Mouse (Mus musculus) midbrain, embryonic 12.5 days (tissue): Measurements from ENCODE around the gene Ugt1a6a. TPM values are rescaled to one million over a fixed set of nuclear protein-coding genes. Genes with fewer than 3 reads are reported as not detected.
"Not testable (repeated sequence)": the region's sequence is repeated elsewhere in the genome, so short reads cannot be mapped to it uniquely, and the experiment has no call there.

Experiments
- ATAC-seq: fragments of 200-750 bp; cut with Nextera tagmentation; 2 replicates; pipeline ENCODE4 v1.8.0; 2017; ENCODE audit warnings: low read depth, moderate TSS enrichment, moderate library complexity; ENCODE audit not compliant: low FRiP score
- H3K27ac ChIP-seq: fragments of 300-500 bp; sonication (generic); replicated peaks from 2 replicates; pipeline ENCODE4 v1.5.1; 2016; ENCODE audit warnings: mild to moderate bottlenecking
- H3K27me3 ChIP-seq: fragments of 300-500 bp; sonication (generic); 2 replicates; pipeline ENCODE4 v1.6.1; 2016; ENCODE audit warnings: mild to moderate bottlenecking
- H3K36me3 ChIP-seq: fragments of 300-500 bp; sonication (generic); 2 replicates; pipeline ENCODE4 v1.6.1; 2016
- H3K4me1 ChIP-seq: fragments of 300-500 bp; sonication (generic); 2 replicates; pipeline ENCODE4 v1.6.1; 2016
- H3K4me2 ChIP-seq: fragments of 300-500 bp; sonication (generic); replicated peaks from 2 replicates; pipeline ENCODE4 v1.6.1; 2016; ENCODE audit warnings: mild to moderate bottlenecking, moderate library complexity
- H3K4me3 ChIP-seq: fragments of 300-500 bp; sonication (generic); 2 replicates; pipeline ENCODE4 v1.5.1; 2016; ENCODE audit warnings: mild to moderate bottlenecking
- H3K9ac ChIP-seq: fragments of 300-500 bp; sonication (generic); replicated peaks from 2 replicates; pipeline ENCODE4 v1.6.1; 2016; ENCODE audit warnings: mild to moderate bottlenecking, moderate library complexity
- H3K9me3 ChIP-seq: fragments of 300-500 bp; sonication (generic); 2 replicates; pipeline ENCODE4 v1.6.1; 2016; ENCODE audit warnings: mild to moderate bottlenecking
- WGBS: fragments of 180-500 bp; shearing (Covaris S2); methylation state at CpG from one replicate; pipeline ENCODE4 v1.1.7; 2016; 5-methylcytosine and 5-hydroxymethylcytosine counted together
- polyA plus RNA-seq: library from polyadenylated mRNA; unstranded; fragments of >200 nt; fragmentation: Nextera tagmentation; extraction: Ambion mirVana; gene quantifications from 2 replicates; pipeline ENCODE4 v1.2.1, GENCODE M21; 2016

The Ugt1a6a gene
- polyA plus RNA-seq, 1 experiment from 2014 or later, result 0.61 TPM

GRCm38 (mm10) chr1:88109027-88109557, 25.5 kb upstream of the Ugt1a6a start:
- 90% methylated on average over 2 of the region's 2 CpGs for WGBS
- not testable (repeated sequence) for H3K9ac ChIP-seq, H3K4me3 ChIP-seq, ATAC-seq, H3K4me1 ChIP-seq, H3K9me3 ChIP-seq, H3K27ac ChIP-seq, H3K36me3 ChIP-seq, H3K4me2 ChIP-seq, H3K27me3 ChIP-seq

DNA sequence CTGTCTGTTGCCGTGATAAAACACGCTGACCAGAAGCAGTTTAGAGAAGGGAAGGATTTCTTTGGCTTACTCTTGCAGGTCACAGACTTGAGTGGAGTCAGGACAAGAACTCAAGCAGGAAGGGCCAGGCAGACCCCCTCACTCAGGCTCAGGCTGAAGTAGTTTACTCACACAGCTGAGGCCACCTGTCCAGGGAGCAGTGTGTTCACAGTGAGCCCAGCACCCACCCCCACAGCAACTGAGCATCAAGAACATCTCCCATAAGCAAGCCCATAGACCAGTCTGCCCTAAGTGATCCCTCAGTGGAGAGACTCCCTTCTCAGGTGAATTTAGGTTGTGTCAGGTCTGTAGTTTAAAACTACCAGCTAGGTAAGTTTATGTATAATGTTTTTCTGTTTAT, 25.0 kb upstream of the Ugt1a6a start:
- 87% methylated on average over 2 of the region's 2 CpGs for WGBS
- H3K9me3 ChIP-seq, result not testable (repeated sequence)

GRCm38 (mm10) chr1:88112769-88113168, 21.8 kb upstream of the Ugt1a6a start:
- H3K9me3 ChIP-seq, H3K4me2 ChIP-seq, H3K27me3 ChIP-seq, H3K4me3 ChIP-seq, H3K27ac ChIP-seq, H3K36me3 ChIP-seq, H3K4me1 ChIP-seq, H3K9ac ChIP-seq, ATAC-seq: not testable (repeated sequence)
- WGBS, result 94% methylated on average over 6 of the region's 6 CpGs

More for the DNA sequence above, 25.0 kb upstream of the Ugt1a6a start:
- not testable (repeated sequence) for H3K4me1 ChIP-seq, H3K27ac ChIP-seq, H3K4me2 ChIP-seq, H3K36me3 ChIP-seq, H3K9ac ChIP-seq, H3K27me3 ChIP-seq, ATAC-seq, H3K4me3 ChIP-seq

- H3K4me2 ChIP-seq, H3K9ac ChIP-seq, H3K4me1 ChIP-seq, H3K27me3 ChIP-seq, ATAC-seq, H3K4me3 ChIP-seq, H3K27ac ChIP-seq, H3K9me3 ChIP-seq, H3K36me3 ChIP-seq: not testable (repeated sequence)
- 21% methylated on average over 4 of the region's 4 CpGs for WGBS
Measured at GRCm38 (mm10) chr1:88120550-88120949, 14.1 kb upstream of the Ugt1a6a start.

DNA sequence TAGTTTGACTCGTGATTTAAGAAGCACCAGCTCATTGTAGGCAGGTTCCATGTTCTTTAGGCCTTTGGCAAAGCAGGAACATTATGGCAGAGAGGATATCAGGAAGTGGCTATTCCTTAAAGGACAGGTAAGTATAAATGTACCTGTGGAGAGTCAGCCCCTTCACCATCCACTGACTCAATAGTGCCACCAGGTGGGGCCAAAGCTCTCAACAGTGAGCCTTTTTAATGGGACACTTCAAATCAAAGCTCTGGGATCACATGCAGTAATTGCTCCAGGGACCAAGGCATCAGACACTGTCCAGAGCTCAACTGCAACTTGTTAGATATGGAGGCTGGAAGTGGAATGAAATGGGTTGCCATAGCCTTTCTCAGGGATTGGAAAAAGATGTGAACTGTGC, 13.1 kb upstream of the Ugt1a6a start:
- not testable (repeated sequence) for H3K27me3 ChIP-seq, H3K4me3 ChIP-seq, H3K4me2 ChIP-seq, H3K4me1 ChIP-seq, H3K36me3 ChIP-seq, H3K9ac ChIP-seq, H3K27ac ChIP-seq, H3K9me3 ChIP-seq, ATAC-seq
- WGBS, result no CpG with 5 or more reads among the region's 1 CpGs

- not testable (repeated sequence) for H3K4me3 ChIP-seq, H3K9ac ChIP-seq, H3K4me2 ChIP-seq, ATAC-seq, H3K27me3 ChIP-seq, H3K27ac ChIP-seq, H3K36me3 ChIP-seq, H3K4me1 ChIP-seq, H3K9me3 ChIP-seq
- 87% methylated on average over 4 of the region's 4 CpGs for WGBS
Measured at GRCm38 (mm10) chr1:88125827-88126360, 8.7 kb upstream of the Ugt1a6a start.

DNA sequence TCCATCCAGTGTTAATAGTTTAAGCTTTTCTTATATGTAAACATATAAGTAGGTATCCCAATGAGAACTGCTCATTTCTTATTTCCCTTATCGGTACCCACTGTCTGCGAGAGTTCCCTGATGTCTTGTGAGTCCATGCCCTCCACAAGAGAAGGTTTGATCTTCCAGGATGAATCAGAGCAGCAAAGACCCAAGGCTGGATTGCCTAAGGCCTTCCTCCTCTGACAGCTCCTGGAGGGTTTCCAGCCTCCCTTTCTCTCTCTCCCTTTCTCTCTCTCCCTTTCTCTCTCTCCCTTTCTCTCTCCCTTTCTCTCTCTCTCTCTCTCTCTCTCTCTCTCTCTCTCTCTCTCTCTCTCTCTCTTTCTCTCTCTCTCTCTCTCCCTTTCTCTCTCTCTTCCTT, 5.5 kb upstream of the Ugt1a6a start:
- not testable (repeated sequence) for H3K27me3 ChIP-seq, ATAC-seq, H3K4me2 ChIP-seq, H3K9me3 ChIP-seq, H3K27ac ChIP-seq, H3K9ac ChIP-seq, H3K36me3 ChIP-seq, H3K4me1 ChIP-seq, H3K4me3 ChIP-seq
- 80% methylated on average over 2 of the region's 2 CpGs for WGBS

DNA sequence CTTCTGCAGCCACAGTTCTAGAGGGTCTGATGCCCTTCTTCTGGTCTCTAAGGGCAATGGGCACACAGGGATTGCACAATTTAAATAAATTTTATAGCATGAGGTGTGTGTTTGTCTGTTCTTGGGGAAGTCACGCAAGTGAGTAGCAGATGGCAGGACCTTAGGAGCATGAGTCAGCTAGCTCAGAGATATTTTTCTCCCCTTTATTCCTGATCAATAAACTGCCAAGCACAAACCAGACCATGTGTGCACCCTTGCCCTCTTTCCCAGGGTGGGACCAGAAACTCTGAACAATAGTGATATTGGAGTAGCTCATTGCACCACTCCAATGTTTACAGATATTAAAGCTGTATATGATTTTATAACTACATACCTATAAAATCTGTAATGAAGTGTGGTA, 4.4 kb upstream of the Ugt1a6a start:
- H3K9me3 ChIP-seq, H3K4me3 ChIP-seq, H3K27me3 ChIP-seq, H3K4me1 ChIP-seq, H3K27ac ChIP-seq, H3K9ac ChIP-seq, ATAC-seq, H3K36me3 ChIP-seq, H3K4me2 ChIP-seq: not testable (repeated sequence)
- WGBS, result 92% methylated on average over 1 of the region's 1 CpGs

DNA sequence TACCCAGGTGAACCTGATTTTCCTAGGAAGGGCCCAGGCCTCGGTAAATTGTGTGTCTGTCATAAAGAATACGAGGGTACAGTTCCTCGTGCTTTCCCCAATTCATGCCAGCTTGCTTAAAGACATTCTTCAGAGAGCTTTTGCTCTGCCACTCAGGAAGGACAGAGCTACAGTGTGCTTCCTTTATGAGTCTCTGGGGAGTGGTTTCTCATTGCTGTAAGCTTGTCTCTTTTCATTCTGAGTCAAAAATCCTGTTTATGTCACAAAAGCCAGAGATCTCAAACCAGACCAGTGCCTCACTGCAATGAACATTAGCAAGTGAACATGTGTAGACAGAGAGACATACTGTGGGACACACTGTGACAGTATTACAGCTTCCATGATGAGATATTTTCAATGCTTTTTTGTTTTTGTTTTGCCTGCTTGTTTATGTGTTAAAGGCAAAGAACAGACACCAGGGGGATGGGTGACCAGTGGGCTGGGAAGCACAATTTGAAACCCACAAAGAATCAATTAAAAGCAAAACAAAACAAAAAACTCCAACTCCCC, 627 bp upstream of the Ugt1a6a start:
- H3K4me2 ChIP-seq, result no peak overlapping the region
- 77% methylated on average over 3 of the region's 3 CpGs for WGBS
- H3K4me3 ChIP-seq, result no peak overlapping the region
- H3K4me1 ChIP-seq, result peaks cover 8% of the 10 kb centered on the region; the same call in 1 of the 2 replicates
- no peaks in the 10 kb centered on the region for H3K36me3 ChIP-seq
- ATAC-seq, result no peak
- H3K9ac ChIP-seq, result no peak overlapping the region
- 0 out of 2 replicates have a peak overlapping the region, but pooled peaks have one; percentile 3 for H3K27ac ChIP-seq
- H3K9me3 ChIP-seq, result no peaks in the 10 kb centered on the region
- H3K27me3 ChIP-seq, result no peaks in the 10 kb centered on the region

- not testable (repeated sequence) for H3K27ac ChIP-seq
Measured at GRCm38 (mm10) chr1:88135229-88135904, 758 bp downstream of the Ugt1a6a start.

GRCm38 (mm10) chr1:88136646-88137045, 2.0 kb downstream of the Ugt1a6a start:
- Histone ChIP-seq H3K4me1 (peaks cover 8% of the 10 kb centered on the region; the same call in 1 of the 2 replicates), H3K9ac (no peak overlapping the region), H3K4me2 (no peak overlapping the region), H3K9me3 (no peaks in the 10 kb centered on the region), H3K27ac (no peak overlapping the region), H3K36me3 (no peaks in the 10 kb centered on the region), H3K4me3 (no peak overlapping the region), H3K27me3 (no peaks in the 10 kb centered on the region)
- 81% methylated on average over 2 of the region's 2 CpGs for WGBS
- ATAC-seq, result no peak

More at GRCm38 (mm10) chr1:88135229-88135904, 758 bp downstream of the Ugt1a6a start:
- H3K9ac ChIP-seq, H3K4me1 ChIP-seq, H3K9me3 ChIP-seq, H3K36me3 ChIP-seq, H3K4me2 ChIP-seq, ATAC-seq, H3K4me3 ChIP-seq, H3K27me3 ChIP-seq: not testable (repeated sequence)
- WGBS, result 94% methylated on average over 6 of the region's 6 CpGs

DNA sequence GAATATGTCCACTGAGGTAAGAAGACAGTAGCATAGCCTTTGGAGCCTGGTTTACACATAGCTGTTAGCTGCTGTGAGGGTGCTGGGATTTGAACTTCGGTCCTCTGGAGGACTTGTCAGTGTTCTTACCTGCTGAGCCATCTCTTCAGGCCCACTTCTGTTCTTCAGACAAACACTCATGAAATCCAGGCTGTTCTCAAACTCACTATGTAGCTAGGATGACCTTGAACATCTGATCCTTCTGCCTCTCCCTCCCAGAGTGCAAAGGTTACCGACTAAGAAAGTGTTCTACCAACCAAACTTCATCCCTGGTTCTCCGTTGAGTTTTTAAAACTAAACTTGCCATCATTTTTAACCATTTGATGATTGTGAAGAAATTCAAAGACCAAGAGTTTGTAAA, 2.7 kb downstream of the Ugt1a6a start:
- Histone ChIP-seq H3K9ac (no peak overlapping the region), H3K4me2 (no peak overlapping the region), H3K9me3 (no peaks in the 10 kb centered on the region), H3K36me3 (no peaks in the 10 kb centered on the region), H3K4me3 (no peak overlapping the region), H3K27ac (no peak overlapping the region), H3K27me3 (no peaks in the 10 kb centered on the region), H3K4me1 (peaks cover 8% of the 10 kb centered on the region; the same call in 1 of the 2 replicates)
- no peak for ATAC-seq
- whole genome bisulfite sequencing, result 87% methylated on average over 3 of the region's 3 CpGs
